Mouse (Mus musculus) R1 (cell line): ENCODE measurements around the gene Parp14.

ENCODE experiments used
- DNase-seq: peaks from one replicate; pipeline ENCODE4 v3.0.0-alpha.2; 2018; ENCODE audit warnings: low read depth, low spot score

Gene Parp14

DNA sequence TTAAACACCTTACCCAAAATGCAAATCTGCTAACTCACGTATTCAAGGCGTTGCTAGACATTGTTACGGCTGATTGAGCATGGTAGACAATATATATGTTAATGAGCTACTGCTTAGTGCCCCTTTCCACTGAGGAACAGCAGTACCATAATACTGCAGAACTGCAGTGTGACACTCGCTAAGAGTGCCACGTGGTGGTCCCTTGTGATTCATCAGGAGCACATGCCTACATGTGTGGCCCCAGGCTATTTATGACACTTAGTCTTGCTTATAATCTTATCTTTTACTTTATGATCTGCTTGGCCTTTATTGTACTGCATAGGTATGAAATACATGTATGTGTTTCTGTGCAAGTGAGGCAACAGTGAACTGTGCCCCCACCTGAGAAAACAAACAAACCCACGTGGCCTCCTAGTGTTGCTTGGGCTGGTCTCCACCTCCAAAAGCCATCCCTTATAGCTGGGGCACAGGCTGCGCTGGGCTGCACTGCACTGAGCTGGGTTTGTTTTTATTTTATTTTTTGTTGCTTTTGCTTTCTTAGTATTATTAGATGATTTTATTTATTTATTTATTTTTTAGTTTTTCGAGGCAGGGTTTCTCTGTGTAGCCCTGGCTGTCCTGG, 83.7 kb downstream of the Parp14 start:
- no peak for DNase-seq

DNA sequence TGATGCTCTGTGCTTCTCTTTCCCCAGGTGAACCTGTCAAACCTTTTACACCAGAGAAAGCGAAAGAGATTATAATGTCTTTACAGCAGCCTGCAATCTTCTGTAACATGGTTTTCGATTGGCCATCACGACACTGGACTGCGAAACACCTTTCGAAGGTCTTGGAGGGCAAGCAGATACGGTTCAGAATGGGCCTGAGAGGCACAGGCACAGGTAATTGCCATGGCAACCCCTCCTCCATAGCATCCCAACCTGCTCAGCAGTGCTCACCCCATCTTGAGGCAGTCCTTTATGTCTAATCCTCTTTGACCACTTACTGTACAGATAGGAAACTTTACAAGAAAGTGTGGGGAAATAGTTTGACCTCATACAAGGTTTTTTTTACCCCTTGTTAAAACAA, 84.2 kb downstream of the Parp14 start:
- no peak for DNase-seq

DNA sequence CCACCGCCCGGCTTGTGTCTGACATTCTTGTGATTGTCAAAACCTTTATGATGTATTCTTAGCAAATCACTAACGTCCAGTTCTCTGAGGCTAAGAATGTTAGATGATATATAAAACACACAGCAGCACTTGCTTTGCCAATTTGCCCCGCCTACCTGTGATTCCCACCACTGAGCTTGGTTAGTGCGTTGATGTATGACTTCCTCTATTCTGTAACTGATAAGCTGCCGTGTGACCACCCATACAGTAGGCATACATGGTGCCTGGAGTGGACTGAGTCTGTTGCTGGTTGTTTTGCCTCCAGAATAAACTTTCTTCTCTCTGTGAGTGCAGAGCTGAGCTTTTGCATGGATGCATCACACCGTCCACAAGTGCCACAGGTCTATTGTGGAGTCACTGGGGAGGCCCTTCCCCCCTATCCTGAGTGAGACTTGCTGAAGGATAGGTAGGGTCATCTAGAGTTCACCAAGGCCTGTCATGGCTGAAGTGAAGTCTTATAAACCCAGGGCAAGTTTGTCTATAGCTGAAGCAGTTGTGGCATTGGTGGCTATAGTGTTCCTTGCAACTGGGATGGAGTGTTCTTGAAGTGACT, 87.1 kb downstream of the Parp14 start:
- peak; percentile 57 for DNase-seq

DNA sequence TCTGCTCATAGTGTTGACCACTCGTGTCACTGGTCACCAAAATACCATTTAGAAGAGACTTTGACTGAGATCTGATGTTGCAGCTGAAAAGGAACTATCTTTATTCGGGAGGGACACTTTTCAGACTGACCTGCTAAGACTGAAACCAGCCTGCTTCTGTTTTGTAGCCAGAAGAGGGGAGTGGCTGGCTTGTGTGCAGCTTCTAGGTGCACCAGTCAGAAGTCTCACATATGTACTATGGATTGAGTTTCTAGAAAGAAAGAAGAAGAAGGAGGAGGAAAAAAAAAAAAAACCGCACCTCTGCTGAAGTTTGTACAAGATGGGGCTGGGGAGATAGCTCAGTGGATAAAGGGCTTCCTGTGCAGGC, 88.2 kb downstream of the Parp14 start:
- no peak for DNase-seq
